Mouse (Mus musculus): ENCODE data around the gene Agpat4. TPM values are rescaled to one million over a fixed set of nuclear protein-coding genes. Genes with fewer than 3 reads are reported as not detected.
A peak's percentile ranks its signal among the peaks of the same experiment; 100 is the strongest.
"Not testable (repeated sequence)": the region's sequence is repeated elsewhere in the genome, so short reads cannot be mapped to it uniquely, and the experiment has no call there.

Agpat4 gene
- total RNA-seq, 2 experiments from 2014 or later: 68.8 to 78.9 TPM

- no peak for DNase-seq
These were observed 76.6 kb downstream of the Agpat4 start for GRCm38 (mm10) chr17:12195137-12195536.

- no peak for DNase-seq
These were observed 77.1 kb downstream of the Agpat4 start for GRCm38 (mm10) chr17:12195604-12196003.

GRCm38 (mm10) chr17:12199933-12200332, 81.4 kb downstream of the Agpat4 start:
- DNase-seq: no peak

- no peak for DNase-seq
These were observed 82.6 kb downstream of the Agpat4 start for GRCm38 (mm10) chr17:12201086-12201485.

GRCm38 (mm10) chr17:12203414-12203897, 85.0 kb downstream of the Agpat4 start:
- peak in 1 of 2 experiments; percentile 62 for DNase-seq

- DNase-seq: no peak
These were observed 85.7 kb downstream of the Agpat4 start for GRCm38 (mm10) chr17:12204246-12204645.

- no peak for DNase-seq
These were observed 86.1 kb downstream of the Agpat4 start for GRCm38 (mm10) chr17:12204689-12205014.

GRCm38 (mm10) chr17:12205015-12205693, 86.7 kb downstream of the Agpat4 start:
- no peak for DNase-seq

GRCm38 (mm10) chr17:12205694-12206075, 87.2 kb downstream of the Agpat4 start:
- no peak for DNase-seq

- no peak for DNase-seq
These were observed 87.7 kb downstream of the Agpat4 start for GRCm38 (mm10) chr17:12206248-12206647.

GRCm38 (mm10) chr17:12207022-12207548, 88.6 kb downstream of the Agpat4 start:
- DNase-seq: no peak

GRCm38 (mm10) chr17:12209481-12209880, 91.0 kb downstream of the Agpat4 start:
- DNase-seq: no peak

- DNase-seq: peak; percentile 78 to 84
These were observed 92.1 kb downstream of the Agpat4 start for GRCm38 (mm10) chr17:12210544-12211132.

GRCm38 (mm10) chr17:12211890-12212289, 93.4 kb downstream of the Agpat4 start:
- no peak for DNase-seq

- DNase-seq: no peak
These were observed 93.8 kb downstream of the Agpat4 start for GRCm38 (mm10) chr17:12212341-12212740.

- no peak for DNase-seq
These were observed 94.9 kb downstream of the Agpat4 start for GRCm38 (mm10) chr17:12213430-12213829.

GRCm38 (mm10) chr17:12216224-12216623, 97.7 kb downstream of the Agpat4 start:
- DNase-seq: no peak

GRCm38 (mm10) chr17:12221926-12222325, 103.4 kb downstream of the Agpat4 start:
- no peak for DNase-seq

- DNase-seq: no peak
These were observed 105.2 kb downstream of the Agpat4 start for GRCm38 (mm10) chr17:12223682-12224081.

GRCm38 (mm10) chr17:12224145-12224544, 105.6 kb downstream of the Agpat4 start:
- DNase-seq: no peak

GRCm38 (mm10) chr17:12224551-12224950, 106.0 kb downstream of the Agpat4 start:
- DNase-seq: not testable (repeated sequence)

GRCm38 (mm10) chr17:12225227-12225626, 106.7 kb downstream of the Agpat4 start:
- no peak for DNase-seq

- no peak for DNase-seq
These were observed 108.0 kb downstream of the Agpat4 start for GRCm38 (mm10) chr17:12226551-12226950.

GRCm38 (mm10) chr17:12228001-12228400, 109.5 kb downstream of the Agpat4 start:
- DNase-seq: no peak

All from layer of hippocampus, postnatal 36 days (tissue).